Comparison of ENCODE assay signal across 14 mouse cellular contexts in the genomic region with DNA sequence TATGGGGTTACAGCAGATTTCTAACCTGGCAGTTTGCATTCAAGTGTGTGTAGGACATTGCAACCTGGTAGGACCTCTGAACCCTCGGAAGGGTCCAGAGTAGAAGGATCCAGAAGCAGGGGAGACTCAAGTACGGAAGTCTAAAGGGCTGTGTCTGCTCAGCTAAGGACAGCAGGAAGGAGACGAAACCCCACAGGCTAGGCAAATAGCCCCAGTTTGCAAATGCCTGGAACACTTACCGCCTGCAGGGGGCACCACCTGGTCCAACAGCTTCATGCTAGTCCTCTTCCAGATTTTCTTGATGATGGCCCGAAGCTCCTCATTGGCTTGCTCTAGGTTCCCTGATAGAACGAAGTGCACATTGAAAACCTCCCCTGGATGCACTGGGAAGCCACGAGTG. TPM values are rescaled to one million over a fixed set of nuclear protein-coding genes. Genes with fewer than 3 reads are reported as not detected.
DNase-seq lines count a peak whose midpoint lies in the region; ATAC-seq and TF ChIP-seq lines count a peak whose summit lies in the region.
"Had no signal": no experiment of that assay in that cellular context is flagged by ENCODE, and none has a peak within 500 bp of the region (broad histone marks: within the 10 kb centered on the region; RNA-seq: fewer than 3 reads in every experiment).

No protein-coding gene starts in this region.

- H3K36me3 ChIP-seq in hindbrain, postnatal 0 days (ENCODE audit: insufficient read depth, low read length) = peaks cover 38% of the 10 kb centered on the region
- peaks cover 74% of the 10 kb centered on the region for H3K36me3 ChIP-seq in hindbrain, embryonic 13.5 days
- H3K36me3 ChIP-seq in testis, adult 2 months (ENCODE audit: control insufficient read depth, insufficient read depth, low read length) = no peaks in the 10 kb centered on the region

- H3K4me2 ChIP-seq in hindbrain, postnatal 0 days (ENCODE audit: low read depth, low read length) = no peak overlapping the region
- no peak overlapping the region for H3K4me2 ChIP-seq in hindbrain, embryonic 13.5 days
- H3K4me2 ChIP-seq: limb, embryonic 13.5 days; neural tube, embryonic 15.5 days had no signal

- DNase-seq in hindbrain, postnatal 0 days (ENCODE audit: low spot score) = no peak
- no peak for DNase-seq in testis, postnatal 14 days (ENCODE audit: low spot score)
- peak; percentile 49 for DNase-seq in ZHBTc4 (ENCODE audit: low read depth, low spot score)
- peak; percentile 11 for DNase-seq in induced T-regulatory cell, adult 2 months (ENCODE audit: low read depth)
- DNase-seq in ovary, postnatal 36 days (ENCODE audit: low spot score) = no peak
- no peak for DNase-seq in layer of hippocampus, adult 8-10 months (ENCODE audit: low spot score in 2 of 2)
- DNase-seq: gastrocnemius, postnatal 14 days; layer of hippocampus, adult 9-11 months had no signal

- H3K27ac ChIP-seq in hindbrain, postnatal 0 days = no peak overlapping the region
- H3K27ac ChIP-seq in hindbrain, embryonic 13.5 days = no peak overlapping the region
- H3K27ac ChIP-seq in testis, adult 2 months (ENCODE audit: control insufficient read depth, insufficient read depth, low read depth, low read length) = no peak overlapping the region
- H3K27ac ChIP-seq: limb, embryonic 13.5 days; neural tube, embryonic 15.5 days had no signal

- H3K4me3 ChIP-seq in hindbrain, postnatal 0 days (ENCODE audit: low read length) = no peak overlapping the region
- H3K4me3 ChIP-seq in hindbrain, embryonic 13.5 days = no peak overlapping the region
- H3K4me3 ChIP-seq in testis, adult 2 months (ENCODE audit: control insufficient read depth, low read depth, low read length) = no peak overlapping the region
- H3K4me3 ChIP-seq: limb, embryonic 13.5 days; neural tube, embryonic 15.5 days had no signal

- ATAC-seq in hindbrain, postnatal 0 days = no peak
- no peak for ATAC-seq in hindbrain, embryonic 13.5 days (ENCODE audit: low FRiP score)
- ATAC-seq: inflammation-experienced regulatory T-cells, adult 6 months; Patski had no signal

- 73% methylated on average over 7 of the region's 7 CpGs for WGBS in hindbrain, postnatal 0 days
- 75% methylated on average over 7 of the region's 7 CpGs for WGBS in hindbrain, embryonic 13.5 days

- no peaks in the 10 kb centered on the region for H3K27me3 ChIP-seq in hindbrain, postnatal 0 days (ENCODE audit: insufficient read depth, low read length)
- H3K27me3 ChIP-seq in hindbrain, embryonic 13.5 days = no peaks in the 10 kb centered on the region
- no peaks in the 10 kb centered on the region for H3K27me3 ChIP-seq in testis, adult 2 months (ENCODE audit: control insufficient read depth, insufficient read depth, low read length)
- H3K27me3 ChIP-seq: limb, embryonic 13.5 days; neural tube, embryonic 15.5 days; Patski had no signal

- peak; percentile 39 for TF ChIP-seq CTCF in hindbrain, postnatal 0 days (IDR thresholded peaks at IDR 0.05; ENCODE audit: low read depth)
- peak; percentile 38; the same call in 1 of the 2 replicates for TF ChIP-seq CTCF in testis, adult 2 months (IDR thresholded peaks at IDR 0.05; ENCODE audit: control insufficient read depth, insufficient read depth, insufficient replicate concordance, low read depth, low read length)

- no peak overlapping the region for H3K9ac ChIP-seq in hindbrain, postnatal 0 days (replicated peaks; ENCODE audit: low read length)
- H3K9ac ChIP-seq in hindbrain, embryonic 13.5 days = no peak overlapping the region
- H3K9ac ChIP-seq: limb, embryonic 13.5 days; neural tube, embryonic 15.5 days had no signal

- H3K9me3 ChIP-seq in hindbrain, postnatal 0 days (ENCODE audit: low read length) = no peaks in the 10 kb centered on the region
- no peaks in the 10 kb centered on the region for H3K9me3 ChIP-seq in hindbrain, embryonic 13.5 days
- H3K9me3 ChIP-seq: limb, embryonic 13.5 days; neural tube, embryonic 15.5 days had no signal

- no peak for TF ChIP-seq POLR2A in testis, adult 2 months (IDR thresholded peaks at IDR 0.05; ENCODE audit: control insufficient read depth, low read depth, low read length)

- no peaks in the 10 kb centered on the region for H3K4me1 ChIP-seq in hindbrain, postnatal 0 days (ENCODE audit: insufficient read depth, low read length)
- H3K4me1 ChIP-seq in hindbrain, embryonic 13.5 days (replicated peaks) = no peaks in the 10 kb centered on the region
- no peaks in the 10 kb centered on the region for H3K4me1 ChIP-seq in testis, adult 2 months (ENCODE audit: control insufficient read depth, insufficient read depth, low read length)
- H3K4me1 ChIP-seq: limb, embryonic 13.5 days; neural tube, embryonic 15.5 days had no signal

RNA-seq across cellular contexts. Expression of gene Ankrd26, which starts 43.9 kb away (rescaled TPM):
- 5.5 and 6.0 TPM in 2 replicates for total RNA-seq in hindbrain, postnatal 0 days (2014; rRNA removed)
- polyA plus RNA-seq in hindbrain, postnatal 0 days (2015; fragmentation: Nextera tagmentation; extraction: Ambion mirVana) = 12.5 and 13.5 TPM in 2 replicates
- 15.3 and 18.0 TPM in 2 replicates for polyA plus RNA-seq in hindbrain, embryonic 13.5 days (2015; fragmentation: Nextera tagmentation; extraction: Ambion mirVana)
- polyA plus RNA-seq in testis, adult 2 months (2012; rRNA removed) = 0.94 and 1.2 TPM in 2 replicates
- total RNA-seq in layer of hippocampus, adult 8-10 months (2022) = 10 to 100 TPM in 2 of 4 experiments, 1 to 10 TPM in 2; 8.3 to 13.2 (median 10.6) TPM

Comparison
In these comparisons a context has a peak if more than half of its experiments do, and no peak if none do; other contexts are left out.
1. DNase-seq: peak in ZHBTc4 (single experiment) and induced T-regulatory cell, adult 2 months (single experiment); none in hindbrain, postnatal 0 days (single experiment), testis, postnatal 14 days (single experiment), ovary, postnatal 36 days (single experiment) and layer of hippocampus, adult 8-10 months (0 of 2).